Mouse (Mus musculus) megakaryocyte, embryonic 14.5 days (primary cell): ENCODE measurements around the gene Hsh2d.

ENCODE experiments used
- FLI1 ChIP-seq: IDR thresholded peaks from 2 replicates; pipeline ENCODE4 v1.6.1; 2012; ENCODE audit warnings: low read length, inconsistent platforms, mixed read lengths
- GATA1 ChIP-seq: IDR thresholded peaks from 3 replicates; pipeline ENCODE4 v1.6.1; 2012; ENCODE audit warnings: mixed read lengths, low read length, inconsistent platforms, borderline replicate concordance

GRCm38 (mm10) chr8:72146556-72146955 is 42.9 kb upstream of the Hsh2d start:
- TF ChIP-seq GATA1: no peak
- TF ChIP-seq FLI1: no peak
